Mouse (Mus musculus) megakaryocyte-erythroid progenitor cell, adult 5-6 weeks (primary cell): ENCODE results near the gene Taar7f. TPM values are rescaled to one million over a fixed set of nuclear protein-coding genes. Genes with fewer than 3 reads are reported as not detected.

Source experiments
- total RNA-seq, 2 experiments: library from RNA; stranded (forward) in 1 of 2; stranded (reverse) in 1 of 2; fragments of 200-1000, 215-1000 nt in 1 of 2; fragments of >200 nt in 1 of 2; fragmentation: Nextera tagmentation in 1 of 2; gene quantifications; 2 replicates each; pipeline ENCODE4 v1.2.3; 2014 to 2017

Gene Taar7f
- total RNA-seq, 2 experiments from 2014 or later = not detected

Other genes starting within 250 kb of the Taar7f start
- gene Vnn3, start 198.0 kb upstream of the Taar7f start, total RNA-seq (2014; fragmentation: Nextera tagmentation) = not detected in 2 replicates
- not detected in 2 replicates for gene Vnn3, start 198.0 kb upstream of the Taar7f start, total RNA-seq (2017)
- gene Vnn1, start 154.8 kb upstream of the Taar7f start, total RNA-seq (2014; fragmentation: Nextera tagmentation) = not detected in 2 replicates
- gene Vnn1, start 154.8 kb upstream of the Taar7f start, total RNA-seq (2017) = not detected in 2 replicates
- gene Taar1, start 129.2 kb upstream of the Taar7f start, total RNA-seq (2014; fragmentation: Nextera tagmentation) = not detected in 2 replicates
- gene Taar1, start 129.2 kb upstream of the Taar7f start, total RNA-seq (2017) = not detected in 2 replicates
- gene Taar2, start 110.9 kb upstream of the Taar7f start, total RNA-seq (2014; fragmentation: Nextera tagmentation) = not detected in 2 replicates
- gene Taar2, start 110.9 kb upstream of the Taar7f start, total RNA-seq (2017) = not detected in 2 replicates
- not detected in 2 replicates for gene Taar3, start 100.0 kb upstream of the Taar7f start, total RNA-seq (2014; fragmentation: Nextera tagmentation)
- gene Taar3, start 100.0 kb upstream of the Taar7f start, total RNA-seq (2017) = not detected in 2 replicates
- not detected in 2 replicates for gene Taar4, start 89.0 kb upstream of the Taar7f start, total RNA-seq (2014; fragmentation: Nextera tagmentation)
- gene Taar4, start 89.0 kb upstream of the Taar7f start, total RNA-seq (2017) = not detected in 2 replicates
- gene Taar5, start 78.8 kb upstream of the Taar7f start, total RNA-seq (2014; fragmentation: Nextera tagmentation) = not detected in 2 replicates
- gene Taar5, start 78.8 kb upstream of the Taar7f start, total RNA-seq (2017) = not detected in 2 replicates
- not detected in 2 replicates for gene Taar6, start 63.9 kb upstream of the Taar7f start, total RNA-seq (2014; fragmentation: Nextera tagmentation)
- gene Taar6, start 63.9 kb upstream of the Taar7f start, total RNA-seq (2017) = not detected in 2 replicates
- not detected in 2 replicates for gene Taar7a, start 56.0 kb upstream of the Taar7f start, total RNA-seq (2014; fragmentation: Nextera tagmentation)
- not detected in 2 replicates for gene Taar7a, start 56.0 kb upstream of the Taar7f start, total RNA-seq (2017)
- not detected in 2 replicates for gene Taar7b, start 49.6 kb upstream of the Taar7f start, total RNA-seq (2014; fragmentation: Nextera tagmentation)
- gene Taar7b, start 49.6 kb upstream of the Taar7f start, total RNA-seq (2017) = not detected in 2 replicates
- gene Taar7d, start 22.3 kb upstream of the Taar7f start, total RNA-seq (2014; fragmentation: Nextera tagmentation) = not detected in 2 replicates
- not detected in 2 replicates for gene Taar7d, start 22.3 kb upstream of the Taar7f start, total RNA-seq (2017)
- not detected in 2 replicates for gene Taar7e, start 11.9 kb upstream of the Taar7f start, total RNA-seq (2014; fragmentation: Nextera tagmentation)
- not detected in 2 replicates for gene Taar7e, start 11.9 kb upstream of the Taar7f start, total RNA-seq (2017)
- not detected in 2 replicates for gene Taar8a, start 27.0 kb downstream of the Taar7f start, total RNA-seq (2014; fragmentation: Nextera tagmentation)
- gene Taar8a, start 27.0 kb downstream of the Taar7f start, total RNA-seq (2017) = not detected in 2 replicates
- not detected in 2 replicates for gene Taar8b, start 42.8 kb downstream of the Taar7f start, total RNA-seq (2014; fragmentation: Nextera tagmentation)
- gene Taar8b, start 42.8 kb downstream of the Taar7f start, total RNA-seq (2017) = not detected in 2 replicates
- gene Taar8c, start 52.4 kb downstream of the Taar7f start, total RNA-seq (2014; fragmentation: Nextera tagmentation) = not detected in 2 replicates
- gene Taar8c, start 52.4 kb downstream of the Taar7f start, total RNA-seq (2017) = not detected in 2 replicates
- gene Taar9, start 60.0 kb downstream of the Taar7f start, total RNA-seq (2014; fragmentation: Nextera tagmentation) = not detected in 2 replicates
- not detected in 2 replicates for gene Taar9, start 60.0 kb downstream of the Taar7f start, total RNA-seq (2017)
- 18.7 and 32.2 TPM in 2 replicates for gene Stx7, start 99.8 kb downstream of the Taar7f start, total RNA-seq (2014; fragmentation: Nextera tagmentation)
- gene Stx7, start 99.8 kb downstream of the Taar7f start, total RNA-seq (2017) = 28.1 and 29.5 TPM in 2 replicates
- gene Moxd1, start 174.0 kb downstream of the Taar7f start, total RNA-seq (2014; fragmentation: Nextera tagmentation) = not detected in 2 replicates
- not detected in 2 replicates for gene Moxd1, start 174.0 kb downstream of the Taar7f start, total RNA-seq (2017)